Mouse (Mus musculus) layer of hippocampus, postnatal 36 days (tissue): ENCODE measurements around the gene St14. TPM values are rescaled to one million over a fixed set of nuclear protein-coding genes. Genes with fewer than 3 reads are reported as not detected.
"Not testable (repeated sequence)": the region's sequence is repeated elsewhere in the genome, so short reads cannot be mapped to it uniquely, and the experiment has no call there.

Source experiments
- DNase-seq, 2 experiments: peaks; one replicate each; pipeline ENCODE4 v3.0.0; 2022
- total RNA-seq, 2 experiments: library from RNA; stranded (reverse); gene quantifications; 2 replicates each; pipeline ENCODE4 v1.2.3; 2021

Gene St14
- total RNA-seq, 2 experiments from 2014 or later, result 0.43 to 0.60 TPM

DNA sequence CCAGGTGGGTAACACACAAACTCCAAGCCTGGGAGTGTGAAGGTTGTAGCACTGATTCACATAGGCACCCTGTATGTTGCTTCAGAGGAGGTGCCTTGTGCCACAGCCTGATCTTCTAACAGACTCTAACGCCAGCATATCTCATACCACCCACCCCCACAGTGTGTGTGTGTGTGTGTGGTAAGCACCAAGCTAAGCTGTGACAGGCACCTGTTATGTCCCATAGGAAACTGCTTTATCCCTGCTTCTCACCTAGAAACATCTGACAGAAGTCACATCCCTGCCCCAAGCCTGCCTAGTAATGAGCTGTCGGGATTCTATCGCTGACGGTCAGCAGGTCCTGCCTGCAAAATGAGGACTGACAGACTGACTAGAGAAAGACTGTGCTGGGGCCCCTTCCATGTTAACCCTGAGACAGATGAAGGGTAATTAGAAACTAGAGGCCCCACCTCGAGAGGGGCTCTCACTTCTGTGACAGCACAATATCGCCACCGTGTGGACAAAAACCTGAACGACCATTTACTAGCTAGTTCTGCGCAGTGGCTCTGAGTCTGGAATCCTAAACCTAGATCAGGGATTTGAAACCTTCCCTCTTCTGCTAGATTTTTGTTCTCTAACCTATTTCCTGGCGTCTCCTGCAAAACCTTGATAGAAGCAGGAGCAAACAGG, 45.4 kb downstream of the St14 start:
- peak; percentile 47 to 65 for DNase-seq

DNA sequence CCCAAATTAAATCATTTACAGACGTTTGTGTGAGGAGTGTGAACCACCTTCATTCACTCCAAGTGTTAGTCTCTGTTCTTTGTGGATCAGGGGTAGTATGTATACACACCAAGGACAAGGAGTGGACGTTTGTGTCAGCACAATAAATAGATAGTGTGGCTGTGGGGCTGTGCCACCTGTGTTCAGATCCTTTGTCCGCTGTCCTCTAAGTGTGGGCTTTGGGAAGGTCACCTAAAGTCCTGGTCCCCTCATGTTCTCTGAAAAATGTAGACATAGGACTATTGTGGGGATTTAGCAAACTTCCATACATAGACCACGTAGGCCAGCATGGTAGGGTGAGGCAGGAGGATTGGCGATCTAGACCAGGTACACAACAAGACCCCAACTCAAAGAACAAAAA, 46.1 kb downstream of the St14 start:
- DNase-seq, result no peak

DNA sequence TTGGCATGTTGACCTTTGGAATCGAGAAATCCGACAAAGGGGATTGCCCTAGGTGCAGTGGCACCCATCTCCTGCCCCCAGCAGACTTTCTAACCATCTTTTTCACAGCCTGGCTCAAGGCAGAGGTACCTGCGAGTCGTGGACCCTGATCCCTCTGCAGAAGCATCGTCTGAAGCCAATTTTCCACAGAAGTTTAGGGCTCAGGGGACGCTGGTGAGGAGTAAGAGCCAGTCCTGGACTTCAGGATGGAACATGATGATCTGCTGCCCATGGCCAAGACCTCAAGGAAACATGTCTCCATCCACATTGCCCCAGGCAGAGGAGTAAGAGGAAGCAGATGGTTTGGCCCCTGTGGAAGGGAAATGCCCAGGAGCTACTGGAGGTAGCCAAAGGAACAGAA, 48.9 kb downstream of the St14 start:
- no peak for DNase-seq

DNA sequence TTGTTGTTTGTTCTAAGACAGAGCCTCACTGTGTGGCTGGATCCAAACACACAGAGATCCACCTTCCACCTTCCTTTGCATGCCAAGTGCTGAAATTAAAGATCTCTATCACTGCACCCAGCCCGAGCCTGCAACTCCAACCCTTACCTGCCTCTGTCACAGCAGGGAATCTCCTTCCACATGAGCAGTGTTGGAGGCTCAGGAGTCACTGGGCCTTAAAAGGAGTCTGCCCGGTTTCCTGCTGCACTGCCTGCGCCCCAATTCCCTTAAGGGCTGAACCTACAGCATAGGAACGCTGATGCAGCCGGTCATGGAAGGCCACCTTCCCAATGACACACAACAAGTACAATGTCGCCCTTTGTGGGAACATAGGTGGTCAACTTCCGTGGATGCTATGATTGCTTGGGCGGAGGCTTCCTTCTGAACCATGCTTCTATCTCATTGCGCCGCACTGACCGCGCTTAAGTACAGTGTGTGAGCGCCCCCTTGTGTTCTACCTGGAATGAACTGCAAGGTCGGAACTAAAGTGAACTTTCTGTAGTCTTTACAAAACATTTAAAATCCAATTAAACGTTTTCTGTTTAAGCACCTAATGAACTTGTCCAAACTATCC, 49.5 kb downstream of the St14 start:
- peak; percentile 66 to 77 for DNase-seq

DNA sequence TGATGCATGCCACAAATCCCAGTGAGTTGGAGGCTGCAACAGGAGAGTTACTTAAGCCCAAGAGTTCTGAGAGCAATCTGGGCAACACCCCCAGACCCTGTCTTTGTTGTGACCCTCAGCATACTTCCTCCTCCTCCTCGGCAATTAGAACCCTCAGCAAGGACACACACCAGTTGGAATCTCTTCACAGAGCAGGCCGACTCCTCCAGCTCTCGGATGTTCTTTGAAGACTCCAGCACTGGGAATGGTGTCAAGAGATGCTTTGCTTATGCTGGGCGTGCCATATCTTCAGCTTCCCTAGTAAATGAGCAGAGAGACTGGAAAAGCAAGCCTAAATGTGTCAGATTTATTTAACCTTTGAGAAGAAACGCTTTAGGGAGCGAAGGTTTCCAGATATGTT, 50.9 kb downstream of the St14 start:
- DNase-seq, result no peak

DNA sequence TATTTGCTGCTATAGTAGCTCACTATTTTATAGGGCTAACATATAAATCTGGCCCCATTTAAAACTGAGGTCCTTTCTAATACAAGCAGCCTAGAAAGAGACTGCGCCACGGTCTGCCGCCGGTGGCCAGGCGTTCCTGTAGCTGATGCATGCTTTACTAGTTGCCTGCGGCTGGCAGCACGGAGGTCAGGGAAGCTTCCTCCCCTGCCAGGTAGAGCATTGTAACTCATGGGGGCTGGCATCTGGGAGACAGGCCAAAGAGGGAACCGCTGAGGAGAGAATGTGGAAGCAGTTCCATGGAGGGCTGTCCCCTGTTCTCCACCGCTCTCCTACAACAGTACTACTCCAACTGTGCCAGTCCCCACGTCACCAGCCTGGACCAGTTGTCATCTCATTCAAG, 56.8 kb downstream of the St14 start:
- DNase-seq, result no peak

DNA sequence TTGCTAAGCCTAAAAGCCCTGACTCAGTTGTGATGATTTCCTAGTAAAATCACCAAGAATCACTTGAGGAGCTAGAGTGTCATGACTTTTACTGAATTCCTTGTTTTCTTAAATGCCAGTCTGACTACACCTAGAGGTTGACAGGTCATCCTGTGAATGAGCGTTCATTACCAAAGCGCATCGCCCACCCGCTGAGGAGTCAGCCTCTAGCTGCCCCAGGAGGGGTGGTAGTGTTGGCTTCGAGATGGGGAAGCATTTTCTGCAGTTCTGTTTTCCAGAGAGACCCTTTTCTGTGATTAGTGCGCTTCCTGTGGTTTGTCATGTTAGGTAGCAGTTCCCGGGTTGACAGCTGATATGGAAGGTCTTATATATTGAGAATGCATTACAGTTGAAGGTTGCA, 57.9 kb downstream of the St14 start:
- no peak for DNase-seq

DNA sequence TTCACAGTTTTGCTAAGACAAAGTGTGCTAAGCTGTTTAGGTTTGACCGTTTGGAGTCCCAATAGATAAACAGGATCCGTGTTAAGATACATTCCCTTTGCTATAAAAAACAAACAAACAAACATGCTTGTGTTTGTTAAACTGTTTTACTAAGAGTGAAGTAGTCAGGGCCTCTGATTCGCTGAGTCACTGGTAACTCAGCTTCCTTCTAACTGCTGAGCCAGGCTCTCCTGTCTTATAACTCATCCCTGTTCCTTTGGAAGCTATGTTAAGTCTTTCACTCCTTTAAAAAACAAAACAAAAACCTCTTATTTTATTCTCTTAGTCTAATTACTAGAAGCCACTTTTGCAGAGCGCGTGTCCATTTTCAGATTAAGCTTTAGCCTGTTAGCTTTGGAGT, 59.4 kb downstream of the St14 start:
- DNase-seq, result no peak

DNA sequence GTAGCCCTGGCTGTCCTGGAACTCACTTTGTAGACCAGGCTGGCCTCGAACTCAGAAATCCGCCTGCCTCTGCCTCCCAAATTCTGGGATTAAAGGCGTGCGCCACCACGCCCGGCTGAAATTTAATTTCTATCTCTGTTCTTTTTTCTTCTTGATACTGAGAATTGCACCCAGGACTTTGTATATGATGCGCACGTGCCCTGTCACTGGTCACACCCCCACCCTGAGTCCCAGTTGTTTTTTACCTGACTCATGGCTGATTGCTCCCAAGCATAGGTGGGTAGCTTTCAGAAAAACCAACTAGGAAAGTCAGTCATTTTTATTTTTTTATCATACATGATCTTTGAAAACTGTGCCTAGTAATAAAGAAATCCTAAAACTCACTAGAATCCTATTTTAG, 60.9 kb downstream of the St14 start:
- DNase-seq, result no peak

DNA sequence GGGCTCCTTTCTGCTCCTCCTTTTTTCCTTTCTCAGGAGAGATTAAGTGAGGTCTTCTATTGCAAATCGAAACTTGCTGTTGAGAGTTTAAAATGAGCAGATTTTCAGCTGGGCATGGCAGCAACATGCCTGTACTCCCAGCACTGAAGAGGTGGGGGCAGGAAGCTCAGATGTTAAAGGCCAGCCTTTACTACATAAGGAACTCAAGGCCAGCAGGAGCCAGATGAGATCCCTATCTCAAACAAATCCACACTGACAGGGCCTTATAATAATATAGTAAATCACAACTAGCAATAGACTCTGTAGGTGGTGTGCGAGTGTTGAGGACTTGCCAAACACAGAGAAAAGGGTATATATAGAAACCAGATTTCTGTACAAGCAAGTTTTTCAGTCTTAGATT, 72.9 kb downstream of the St14 start:
- DNase-seq, result no peak

DNA sequence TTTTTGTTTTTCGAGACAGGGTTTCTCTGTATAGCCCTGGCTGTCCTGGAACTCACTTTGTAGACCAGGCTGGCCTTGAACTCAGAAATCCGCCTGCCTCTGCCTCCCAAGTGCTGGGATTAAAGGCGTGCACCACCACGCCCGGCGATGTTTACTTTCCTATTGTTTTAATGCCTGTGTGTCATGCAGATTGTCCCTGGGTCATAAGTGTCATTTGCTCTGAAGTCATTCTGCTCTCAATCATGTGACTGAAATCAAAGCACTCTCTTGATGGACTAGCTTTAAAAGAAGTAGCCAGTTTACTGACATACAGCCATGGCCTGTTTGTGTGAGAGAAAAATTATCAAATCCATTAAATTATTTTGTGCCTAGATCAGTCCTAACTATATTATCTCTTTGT, 80.1 kb downstream of the St14 start:
- DNase-seq, result not testable (repeated sequence)

DNA sequence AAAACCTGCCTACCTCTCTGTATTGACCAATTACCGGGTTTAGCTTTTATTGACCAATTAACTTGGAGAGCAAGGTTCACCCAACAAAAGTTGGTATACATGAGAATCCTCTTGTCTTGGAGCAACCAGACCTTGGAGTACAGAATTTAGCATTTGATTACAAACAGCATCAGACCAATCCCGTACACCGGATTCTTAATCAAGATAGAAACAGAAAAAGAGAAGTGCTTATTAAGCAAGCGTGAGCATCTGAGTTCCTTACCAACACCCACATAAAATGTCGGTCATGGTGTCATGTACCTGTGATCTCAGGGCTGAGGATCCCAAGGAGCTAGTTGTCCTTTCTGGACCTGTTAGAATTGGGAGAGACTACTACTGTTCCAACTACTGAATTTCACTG, 81.4 kb downstream of the St14 start:
- DNase-seq, result no peak

Other genes starting within 250 kb of the St14 start
- gene Adamts15, start 209.4 kb downstream of the St14 start, total RNA-seq, result 1 to 10 TPM; 4.1 to 4.5 TPM
- gene Adamts8, start 189.3 kb downstream of the St14 start, total RNA-seq, result 1 to 10 TPM; 2.9 to 4.0 TPM
- 10 to 100 TPM; 42.0 to 42.1 TPM for gene Zbtb44, start 101.2 kb downstream of the St14 start, total RNA-seq
- 100 to 1,000 TPM; 440 to 478 TPM for gene Aplp2, start 80.0 kb upstream of the St14 start, total RNA-seq
- gene Prdm10, start 148.7 kb upstream of the St14 start, total RNA-seq, result 10 to 100 TPM; 22.6 to 23.4 TPM